Mouse (Mus musculus): Measurements from ENCODE around the gene Soat1.

Gene Soat1

DNA sequence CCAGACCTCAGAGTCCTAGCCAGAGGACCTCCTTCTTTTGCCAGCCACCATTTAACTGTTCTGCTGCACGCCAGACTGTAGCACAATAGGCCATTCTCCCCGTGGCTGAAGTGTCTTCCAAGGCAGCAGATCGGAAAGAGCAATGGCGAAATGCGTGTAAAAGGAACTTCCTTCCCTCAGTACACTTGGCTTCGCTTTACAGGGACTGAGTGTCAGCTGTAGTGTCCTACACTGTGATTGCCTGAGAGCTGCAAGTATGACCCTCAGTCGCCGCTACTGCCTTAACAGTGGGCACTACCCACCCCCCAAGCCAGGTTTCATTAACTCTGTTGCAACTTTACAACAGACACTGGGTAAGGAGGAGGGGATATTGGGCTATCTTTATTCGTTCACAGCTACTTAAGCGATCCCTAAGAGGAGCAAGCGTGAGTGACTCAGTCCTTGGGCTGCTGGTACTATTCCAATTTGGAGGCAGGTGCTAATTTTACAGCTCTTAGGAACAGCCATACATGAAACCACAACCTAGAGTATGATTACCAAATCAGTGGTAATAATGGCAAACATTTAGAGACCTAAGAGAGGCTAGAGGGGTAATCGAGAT, 6.4 kb downstream of the Soat1 start:
- in situ Hi-C loops (cut with MboI, MseI) = no loop called here

DNA sequence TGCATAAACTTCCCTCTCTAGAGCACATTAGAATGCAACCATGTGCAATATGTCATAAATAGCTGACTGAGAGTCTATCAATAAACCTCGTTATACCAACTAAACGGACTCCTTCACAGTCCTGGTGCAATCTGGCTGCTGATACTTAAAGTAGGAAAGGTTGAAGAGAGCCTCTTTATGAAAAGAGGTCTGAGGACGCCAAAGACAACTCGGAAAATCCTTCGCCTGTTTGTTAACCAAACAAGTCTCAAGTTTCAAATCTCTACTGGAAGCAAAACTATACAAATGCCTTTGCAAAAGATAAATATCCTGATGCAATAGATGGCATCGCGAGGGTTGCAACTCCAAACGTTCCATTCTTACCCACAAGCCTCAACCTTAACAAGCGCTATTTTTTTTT, 9.2 kb downstream of the Soat1 start:
- in situ Hi-C loops (cut with MboI, MseI) = no loop called here

DNA sequence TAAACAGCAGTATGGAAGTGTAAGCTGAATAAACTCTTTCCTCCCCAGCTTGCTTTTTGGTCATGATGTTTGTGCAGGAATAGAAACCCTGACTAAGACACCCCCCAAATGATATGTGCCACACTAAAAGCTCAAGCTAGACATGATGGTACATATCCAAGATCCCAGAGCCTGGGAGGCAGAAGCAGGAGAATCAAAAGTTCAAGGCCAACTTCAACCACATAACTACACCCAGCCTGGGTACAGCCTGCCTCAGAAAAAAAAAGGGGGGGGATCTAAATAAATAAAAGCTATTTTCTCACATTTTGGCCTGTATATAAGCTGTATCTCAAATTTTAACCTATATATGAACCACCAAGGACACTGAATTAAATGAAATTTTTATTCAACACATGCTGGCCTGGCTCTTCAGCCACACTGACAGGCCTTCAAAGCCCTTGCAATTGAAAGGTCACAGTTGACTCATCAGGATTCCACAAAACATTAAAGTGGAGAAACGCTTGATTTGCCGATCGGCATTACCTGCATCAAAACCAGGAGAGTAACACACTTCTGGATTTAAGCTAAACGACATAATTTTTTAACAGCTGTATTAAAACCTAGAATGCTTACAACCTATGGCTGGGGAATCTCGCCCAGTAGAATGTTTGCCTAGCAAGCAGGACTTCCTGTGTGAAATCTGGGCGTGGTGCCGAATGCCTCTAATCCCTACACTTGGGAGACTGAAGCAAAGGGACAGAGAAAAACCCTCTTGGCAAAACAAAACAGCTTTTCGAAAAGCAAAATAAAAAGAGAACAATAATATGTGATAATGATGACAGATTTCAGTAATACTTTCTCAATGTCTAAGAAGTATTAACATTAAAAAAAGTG, 9.9 kb downstream of the Soat1 start:
- in situ Hi-C loops (cut with MboI, MseI) = no loop called here

DNA sequence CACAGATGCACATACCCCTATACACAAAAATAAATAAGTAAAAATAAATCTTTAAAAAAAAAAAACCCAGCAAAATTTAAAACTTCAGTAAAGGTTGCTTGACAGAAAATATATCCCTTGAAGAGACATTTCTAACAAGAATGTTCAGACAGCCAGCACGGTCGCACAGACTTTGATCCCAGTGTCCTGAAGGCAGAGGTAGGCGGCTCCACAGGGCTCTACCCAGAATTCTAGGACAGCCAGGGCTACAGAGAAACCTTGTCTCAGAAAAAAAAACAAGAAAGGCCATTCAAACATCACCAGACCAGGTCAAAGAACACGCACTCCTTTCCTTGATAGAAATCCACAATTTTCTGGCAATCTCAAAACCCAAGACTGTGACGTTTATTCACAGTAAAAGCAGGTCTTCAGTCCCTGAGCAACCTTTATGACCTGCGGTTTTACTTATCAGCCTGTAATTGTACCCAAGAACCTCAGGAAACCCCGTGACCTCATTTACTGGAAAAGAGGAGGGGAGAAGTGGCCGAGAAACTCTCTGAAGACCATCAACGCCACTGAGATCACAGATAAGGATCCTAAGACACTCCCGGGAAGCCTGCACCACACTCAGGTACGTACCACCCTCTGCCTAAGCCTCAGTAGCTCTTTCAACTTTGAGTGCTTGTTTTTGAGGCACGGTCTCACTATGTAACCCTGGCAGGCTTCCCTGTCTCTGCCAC, 11.7 kb downstream of the Soat1 start:
- in situ Hi-C loops (cut with MboI, MseI) = no loop called here

DNA sequence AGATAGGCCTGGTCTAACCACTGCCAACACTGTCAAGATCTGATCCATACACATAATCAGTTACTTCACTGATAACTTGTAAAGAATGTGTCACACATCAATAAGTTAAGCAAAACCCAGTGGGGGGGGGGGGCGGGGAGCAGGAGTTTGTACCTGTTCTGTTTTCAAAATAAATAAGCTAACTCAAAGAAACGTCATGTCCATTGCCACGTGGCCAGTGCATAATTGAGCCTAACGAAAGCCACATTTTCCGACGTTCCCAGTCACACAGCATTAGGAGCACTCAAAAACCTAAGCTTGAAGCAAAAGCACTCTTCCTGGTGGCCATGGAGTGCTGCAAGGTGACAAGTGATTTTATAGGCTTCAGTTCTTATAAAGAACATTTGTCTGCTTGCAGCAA, 13.1 kb downstream of the Soat1 start:
- in situ Hi-C loops (cut with MboI, MseI) = no loop called here

DNA sequence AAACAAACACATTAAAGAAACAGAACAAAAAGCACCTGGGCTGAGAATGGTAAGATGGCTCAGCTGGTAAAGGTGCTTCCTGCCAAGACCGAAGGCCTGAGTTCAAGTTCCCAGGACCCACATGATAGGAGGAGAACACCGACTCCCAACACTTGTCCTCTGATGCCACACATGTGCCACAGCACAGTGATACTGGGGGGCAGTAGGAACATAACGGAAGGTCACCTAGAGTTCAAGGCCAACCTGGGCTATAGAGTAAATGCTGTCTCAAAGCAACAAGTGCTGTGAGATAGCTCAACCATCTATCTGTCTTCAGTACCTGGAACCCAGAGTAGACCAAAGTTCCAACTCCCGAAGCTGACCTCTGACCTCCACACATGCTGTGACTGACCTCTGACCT, 13.9 kb downstream of the Soat1 start:
- in situ Hi-C loops (cut with MboI, MseI) = no loop called here

DNA sequence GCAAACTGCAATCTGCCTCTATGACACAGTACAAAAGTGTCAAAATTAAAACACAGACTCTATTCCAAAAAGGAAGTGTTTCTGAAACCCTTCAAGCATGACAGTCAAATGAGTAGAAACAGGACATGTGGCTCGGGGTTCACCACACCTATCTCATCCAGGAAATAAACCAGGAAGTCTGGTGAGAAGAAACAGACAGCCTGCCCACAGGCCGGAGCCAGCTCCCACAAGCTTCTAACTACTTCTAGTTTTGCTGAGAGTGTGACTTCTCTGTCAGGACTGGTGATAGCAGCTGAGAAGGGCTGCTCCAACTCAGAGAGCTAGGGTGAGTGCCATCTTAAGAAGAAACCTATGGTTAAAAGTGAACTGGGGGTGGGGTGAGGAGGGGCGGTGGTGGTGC, 14.4 kb downstream of the Soat1 start:
- in situ Hi-C loops (cut with MboI, MseI) = no loop called here

DNA sequence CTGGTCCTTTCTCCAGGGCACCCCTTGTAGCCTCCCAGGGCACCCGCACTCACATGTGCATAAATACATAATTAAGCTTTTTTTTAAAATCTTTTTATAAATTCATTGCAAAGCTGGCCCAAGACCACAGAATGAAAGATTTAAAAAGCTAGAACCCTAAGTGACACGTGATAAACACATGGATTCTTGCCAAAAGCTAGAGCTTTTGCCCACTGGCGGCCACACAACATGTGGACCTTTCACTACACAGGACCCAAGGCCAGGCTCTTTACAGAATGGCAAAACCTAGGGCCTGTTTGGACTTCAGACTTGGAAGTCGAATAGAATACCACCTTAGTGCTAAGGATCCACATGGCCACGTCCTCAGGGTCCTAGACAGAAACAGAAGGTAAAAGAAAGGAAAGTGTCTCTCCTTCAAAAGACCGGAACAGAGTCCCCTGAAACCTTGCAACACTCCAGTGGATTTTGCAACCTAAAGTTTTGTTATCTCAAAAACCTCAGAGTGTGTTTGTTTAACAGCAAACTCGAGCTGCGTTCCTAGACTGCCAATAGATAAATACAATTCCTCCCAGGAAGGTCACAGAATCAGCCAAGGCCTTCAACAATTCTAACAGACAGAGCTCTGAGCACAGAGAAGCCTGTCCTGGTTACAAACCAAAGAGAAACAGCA, 15.6 kb downstream of the Soat1 start:
- in situ Hi-C loops (cut with MboI, MseI) = no loop called here

DNA sequence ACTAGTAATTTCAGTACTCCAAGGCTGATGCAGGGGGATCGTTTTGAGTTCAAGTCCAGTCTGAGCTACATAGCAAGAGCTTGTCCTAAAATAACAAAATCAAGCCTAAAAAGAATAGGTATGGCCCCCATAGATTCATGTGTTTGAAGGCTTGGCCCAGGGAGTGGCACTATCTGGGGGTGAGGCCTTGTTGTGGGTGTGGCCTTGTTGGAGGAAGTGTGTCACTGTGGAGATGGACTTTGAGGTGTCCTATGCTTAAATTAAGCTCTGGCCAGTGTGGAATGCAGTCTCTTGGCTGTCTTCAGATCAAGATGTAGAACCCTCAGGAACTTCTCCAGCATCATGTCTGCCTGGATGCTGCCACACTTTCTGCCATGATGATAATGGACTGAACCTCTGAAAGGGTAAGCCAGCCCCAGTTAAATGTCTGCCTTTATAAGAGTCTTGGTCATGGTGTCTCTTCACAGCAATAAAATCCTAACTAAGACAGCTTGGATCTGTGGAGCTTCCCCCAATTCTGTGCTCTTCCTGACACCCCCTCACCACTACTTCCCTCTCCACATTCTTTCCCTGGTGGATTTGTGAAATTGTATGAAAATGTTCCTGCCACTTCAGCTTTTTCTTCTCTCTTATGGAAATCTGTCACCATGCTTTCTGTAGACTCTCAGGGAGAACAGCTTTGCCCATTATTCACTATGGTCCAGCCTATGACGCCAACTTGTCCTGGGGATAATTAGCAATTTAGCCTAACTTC, 18.9 kb downstream of the Soat1 start:
- in situ Hi-C loops (cut with MboI, MseI) = no loop called here

DNA sequence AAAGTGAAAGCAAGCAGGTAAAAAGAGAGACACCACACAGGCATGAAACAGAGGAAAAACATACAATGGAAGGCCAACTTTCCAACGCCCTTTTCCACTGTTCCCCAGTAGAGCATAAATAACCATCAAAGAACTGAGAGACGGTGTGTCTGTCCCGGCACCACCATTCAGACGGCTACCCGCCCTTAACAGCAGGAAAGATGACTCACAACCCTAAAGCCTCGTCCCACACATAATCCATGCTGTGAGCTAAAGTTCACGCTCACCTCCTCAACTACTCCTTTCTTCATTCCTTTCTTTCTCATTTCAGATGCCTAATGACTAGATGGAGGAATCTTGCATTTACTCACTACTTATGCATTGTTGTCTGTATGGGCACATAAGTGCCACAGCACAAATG, 19.7 kb downstream of the Soat1 start:
- in situ Hi-C loops (cut with MboI, MseI) = no loop called here

DNA sequence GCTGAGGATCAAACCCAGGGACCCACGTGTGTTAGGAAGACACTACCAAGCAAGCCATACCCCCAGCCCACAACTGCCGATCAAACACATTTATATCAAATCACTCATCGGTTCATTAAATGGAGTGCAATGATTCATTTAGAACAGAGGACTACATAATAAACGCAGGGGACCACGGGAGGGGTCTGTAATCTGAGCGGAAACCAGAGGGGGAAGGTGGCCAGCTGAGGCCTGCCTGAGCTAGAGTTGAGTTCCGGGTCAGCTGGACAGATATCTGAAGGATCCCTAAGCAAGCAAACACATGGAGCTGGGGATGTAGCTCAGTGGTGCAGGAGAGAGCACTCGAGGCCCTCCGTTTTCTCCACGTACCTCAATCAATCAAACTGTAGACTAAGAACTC, 20.3 kb downstream of the Soat1 start:
- in situ Hi-C loops (cut with MboI, MseI) = no loop called here

DNA sequence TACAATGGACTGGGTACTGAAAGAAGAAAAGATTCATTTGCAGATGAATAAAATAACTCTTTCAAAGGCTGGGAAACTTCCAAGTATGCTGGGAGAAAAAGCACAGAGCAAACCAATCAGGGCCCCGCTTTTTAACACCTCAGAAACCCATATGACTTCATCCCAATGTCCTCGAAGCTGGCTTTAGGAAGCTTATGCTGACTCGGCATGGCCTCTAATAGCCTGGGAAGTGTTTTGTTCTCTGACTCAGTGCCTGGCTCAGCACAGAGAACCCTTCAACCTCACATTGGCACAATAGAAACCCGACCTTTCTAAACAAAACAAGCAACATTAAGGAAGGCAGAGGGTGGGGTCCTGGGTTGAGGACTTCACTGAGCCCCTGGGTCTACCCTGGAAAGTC, 23.7 kb downstream of the Soat1 start:
- in situ Hi-C loops (cut with MboI, MseI) = no loop called here

DNA sequence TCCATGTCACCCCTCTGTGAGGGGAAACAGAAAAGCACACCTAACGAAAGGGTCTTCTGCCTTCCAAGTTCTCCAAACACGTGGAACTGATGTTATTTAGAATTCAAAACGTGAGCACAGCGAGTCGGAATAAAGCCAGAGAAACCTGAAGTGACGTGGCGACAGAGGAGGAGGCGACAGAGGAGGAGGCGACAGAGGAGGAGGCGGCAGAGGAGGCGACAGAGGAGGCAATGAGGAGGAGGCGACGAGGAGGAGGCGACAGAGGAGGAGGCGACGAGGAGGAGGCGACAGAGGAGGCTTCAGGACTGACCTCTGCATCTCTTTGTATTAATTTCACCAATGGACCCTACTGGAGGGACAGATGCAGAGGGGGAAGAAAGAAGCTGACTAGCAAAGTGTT, 24.4 kb downstream of the Soat1 start:
- in situ Hi-C loops (cut with MboI, MseI) = no loop called here

DNA sequence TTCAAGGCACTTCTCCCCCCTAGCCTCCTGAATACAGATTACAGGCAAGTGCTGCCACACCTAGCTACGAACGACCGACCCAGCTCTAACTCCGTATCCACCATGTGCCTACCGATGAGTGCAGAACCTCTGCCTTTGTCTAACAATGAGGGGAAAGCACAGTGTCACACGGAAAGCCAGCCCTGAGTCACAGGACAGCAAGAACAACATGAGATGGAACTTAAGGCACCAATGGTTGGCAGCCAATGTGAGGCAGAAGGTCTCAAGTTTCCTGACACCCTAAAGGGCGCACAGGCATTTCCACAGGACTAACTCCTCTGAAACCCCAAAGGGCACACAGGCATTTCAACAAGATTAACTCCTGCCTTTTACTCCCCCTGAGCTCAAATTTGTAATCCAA, 25.0 kb downstream of the Soat1 start:
- in situ Hi-C loops (cut with MboI, MseI) = no loop called here

DNA sequence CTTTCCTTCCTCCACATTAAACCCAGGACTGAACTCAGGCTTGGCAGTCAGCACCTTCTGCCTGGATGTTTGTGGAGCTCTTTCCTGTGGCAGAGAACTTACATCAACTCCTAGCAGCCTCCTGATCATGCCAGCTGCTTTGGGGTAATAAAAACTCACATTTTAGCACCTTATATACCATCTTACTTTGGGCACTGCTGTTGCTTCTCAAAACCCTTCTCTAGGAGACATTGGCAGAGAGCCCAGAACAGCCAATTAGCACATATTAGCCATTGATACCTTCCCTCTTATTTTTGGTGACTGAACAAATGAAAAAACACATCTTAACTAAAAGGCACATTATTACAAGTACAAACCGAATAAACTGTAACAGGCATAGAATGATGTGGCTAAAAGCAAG, 29.1 kb downstream of the Soat1 start:
- in situ Hi-C loops (cut with MboI, MseI) = no loop called here

DNA sequence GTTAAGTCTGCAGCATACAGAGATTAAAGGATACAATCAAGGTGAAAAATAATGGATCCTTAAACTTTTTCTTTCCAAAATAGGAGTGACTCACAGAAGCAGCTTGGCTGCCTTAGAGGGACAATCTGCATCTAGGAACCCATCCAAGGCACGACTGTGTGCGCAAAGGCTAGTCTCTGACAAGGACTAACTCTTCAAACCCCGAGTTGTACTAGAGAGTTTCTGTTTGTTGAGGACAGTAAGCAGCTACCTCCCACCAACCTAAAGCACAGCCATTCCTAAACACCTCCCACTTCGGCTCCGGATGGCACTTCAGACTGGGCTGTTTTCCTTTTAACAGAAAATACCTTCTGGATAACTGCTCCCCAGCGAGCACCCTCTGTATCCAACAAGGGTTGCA, 31.4 kb downstream of the Soat1 start:
- in situ Hi-C loops (cut with MboI, MseI) = no loop called here

DNA sequence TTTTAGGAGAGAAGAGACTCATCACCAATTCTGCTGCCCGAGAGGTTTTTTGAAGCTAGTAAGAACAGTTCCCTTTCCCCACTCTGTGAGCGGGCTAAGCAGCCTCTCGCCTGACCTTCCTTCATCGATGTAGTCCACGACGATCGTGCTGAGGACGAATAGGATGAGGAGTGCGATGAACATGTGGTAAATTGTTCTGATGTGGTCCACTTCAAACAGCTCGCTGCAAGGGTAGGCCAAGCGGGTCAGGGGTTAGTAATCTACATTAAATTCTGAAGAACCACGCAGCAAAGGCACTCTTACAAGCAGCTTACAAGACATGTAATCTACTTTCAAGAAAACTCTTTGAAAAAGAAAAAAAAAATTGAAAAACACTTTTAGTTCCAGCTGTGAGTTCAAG, 31.9 kb downstream of the Soat1 start:
- in situ Hi-C loops (cut with MboI, MseI) = no loop called here

DNA sequence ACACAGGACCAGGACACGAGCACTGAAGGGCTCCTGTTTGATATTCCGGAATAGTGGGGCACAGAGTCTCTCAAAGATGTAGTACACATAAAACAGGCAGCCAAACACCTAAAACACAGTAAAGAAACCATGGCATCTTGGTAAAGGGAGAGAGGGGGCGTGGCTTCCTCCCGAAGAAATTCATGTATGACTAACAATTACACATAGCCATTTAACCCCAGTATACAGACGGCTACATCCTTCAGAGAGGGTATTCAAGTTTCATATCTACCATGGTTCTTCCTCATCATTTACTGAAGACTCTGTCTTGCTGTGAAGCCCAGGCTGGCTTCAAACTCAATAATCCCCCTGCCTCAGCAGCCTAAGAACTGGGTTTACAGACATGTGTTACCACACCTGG, 36.4 kb downstream of the Soat1 start:
- in situ Hi-C loops (cut with MboI, MseI) = no loop called here

DNA sequence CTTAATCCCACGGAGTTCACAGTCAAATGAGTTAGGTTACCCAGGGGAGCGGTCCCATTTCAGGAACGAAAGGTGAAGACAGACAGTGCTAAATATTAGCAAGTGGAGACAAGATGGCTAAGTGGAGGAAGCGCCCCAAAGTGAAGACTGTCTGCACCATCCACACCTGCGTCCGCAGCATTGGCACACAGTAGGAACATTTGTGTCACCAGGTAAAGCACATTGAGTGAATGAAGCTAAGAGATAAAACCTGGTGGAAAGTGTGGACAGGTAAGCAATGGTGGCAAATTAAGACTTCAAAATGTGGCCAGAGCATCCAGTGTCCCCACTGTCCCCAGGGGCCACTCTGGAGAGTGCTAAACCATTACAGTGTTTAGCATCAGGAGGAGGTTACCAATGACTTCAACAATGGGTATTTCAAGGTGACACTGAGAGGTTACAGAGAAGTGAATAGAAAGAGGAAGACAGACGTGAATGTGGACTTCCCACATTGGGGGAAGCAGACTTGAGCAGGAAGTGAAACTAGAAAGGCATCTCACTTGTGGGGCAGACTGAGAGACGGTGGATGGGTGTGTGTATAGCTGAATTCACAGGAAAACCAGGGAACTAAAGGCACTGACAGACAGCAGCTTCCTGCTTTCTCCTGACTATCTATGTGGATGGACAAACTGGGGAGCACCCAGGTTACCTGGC, 37.0 kb downstream of the Soat1 start:
- in situ Hi-C loops (cut with MboI, MseI) = no loop called here

DNA sequence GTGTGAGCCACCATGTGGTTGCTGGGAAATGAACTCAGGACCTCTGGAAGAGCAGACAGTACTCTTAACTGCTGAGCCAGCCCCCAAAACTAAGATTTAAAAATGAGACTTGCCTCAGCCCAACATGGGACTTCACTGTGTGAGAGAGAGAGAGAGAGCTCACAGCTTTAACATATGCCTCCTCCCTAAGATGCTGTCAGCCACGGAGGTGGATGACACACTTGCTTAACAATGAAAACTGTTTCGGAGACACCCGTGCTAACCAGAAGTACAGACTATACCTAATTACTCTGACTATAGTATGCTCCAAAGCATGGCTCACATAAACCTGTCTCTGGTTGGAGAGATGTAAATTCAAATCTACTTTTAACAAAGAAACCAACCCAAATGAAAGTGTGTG, 40.6 kb downstream of the Soat1 start:
- in situ Hi-C loops (cut with MboI, MseI) = no loop called here

DNA sequence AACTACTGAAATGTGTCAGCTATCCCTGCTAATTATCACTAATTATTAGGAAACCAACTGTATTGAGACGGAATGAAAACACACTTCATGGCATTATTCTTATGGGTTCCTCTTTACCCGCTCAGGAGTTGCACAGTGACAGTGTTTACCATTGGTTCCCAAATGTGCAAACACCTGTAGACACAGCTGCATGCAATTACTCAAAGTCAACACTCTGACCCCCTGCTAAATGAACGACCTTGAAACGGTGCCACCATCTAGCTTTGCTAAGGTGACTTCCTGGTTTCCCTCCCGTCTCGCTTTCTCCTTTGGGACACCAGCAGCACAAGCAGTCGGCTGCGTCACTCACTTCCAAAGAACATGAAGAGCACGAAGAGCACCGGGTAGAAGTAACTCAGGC, 41.6 kb downstream of the Soat1 start:
- in situ Hi-C loops (cut with MboI, MseI) = no loop called here
